Mouse (Mus musculus) myocyte (in vitro differentiated cells): Measurements from ENCODE around the gene Rtn4rl1.

Source experiments
- E2F4 ChIP-seq: IDR thresholded peaks from one replicate; pipeline ENCODE4 v1.6.1; 2011; ENCODE audit warnings: mild to moderate bottlenecking, control low read depth, moderate library complexity; ENCODE audit not compliant: insufficient read depth
- POLR2A ChIP-seq: IDR thresholded peaks from one replicate; pipeline ENCODE4 v1.6.1; 2011; ENCODE audit warnings: low read depth, mild to moderate bottlenecking, control low read depth, moderate library complexity; ENCODE audit not compliant: insufficient read length
- SRF ChIP-seq: IDR thresholded peaks from one replicate; pipeline ENCODE4 v1.6.1; 2011; ENCODE audit warnings: low read depth; ENCODE audit not compliant: control insufficient read depth, insufficient read length

- no peak for TF ChIP-seq SRF
- TF ChIP-seq E2F4, result no peak
- TF ChIP-seq POLR2A, result no peak
Measured at GRCm38 (mm10) chr11:75155985-75156384, 37.6 kb upstream of the Rtn4rl1 start.
